Mouse (Mus musculus) Muller cell, postnatal 12 days (primary cell): Measurements from ENCODE around the gene Nup205.

Experiments
- DNase-seq: peaks from one replicate; pipeline ENCODE4 v3.0.0-alpha.2; 2015; ENCODE audit errors: inconsistent ontology term

Nup205 gene

GRCm38 (mm10) chr6:35251807-35252476 lies 74.7 kb downstream of the Nup205 start:
- no peak for DNase-seq

GRCm38 (mm10) chr6:35252477-35253346 lies 75.5 kb downstream of the Nup205 start:
- DNase-seq, result peak; percentile 94

- no peak for DNase-seq
Measured at GRCm38 (mm10) chr6:35253474-35253873, 76.3 kb downstream of the Nup205 start.

- no peak for DNase-seq
Measured at GRCm38 (mm10) chr6:35254136-35254904, 77.1 kb downstream of the Nup205 start.

- no peak for DNase-seq
Measured at GRCm38 (mm10) chr6:35255017-35255416, 77.8 kb downstream of the Nup205 start.

GRCm38 (mm10) chr6:35256691-35257090 lies 79.5 kb downstream of the Nup205 start:
- DNase-seq, result peak; percentile 67

- DNase-seq, result no peak
Measured at GRCm38 (mm10) chr6:35257626-35258190, 80.5 kb downstream of the Nup205 start.

GRCm38 (mm10) chr6:35258922-35259321 lies 81.7 kb downstream of the Nup205 start:
- no peak for DNase-seq

- DNase-seq, result no peak
Measured at GRCm38 (mm10) chr6:35259526-35259925, 82.3 kb downstream of the Nup205 start.

- no peak for DNase-seq
Measured at GRCm38 (mm10) chr6:35260531-35260930, 83.3 kb downstream of the Nup205 start.

GRCm38 (mm10) chr6:35265580-35266278 lies 88.5 kb downstream of the Nup205 start:
- no peak for DNase-seq

GRCm38 (mm10) chr6:35268711-35269110 lies 91.5 kb downstream of the Nup205 start:
- no peak for DNase-seq

- no peak for DNase-seq
Measured at GRCm38 (mm10) chr6:35269643-35270042, 92.4 kb downstream of the Nup205 start.

GRCm38 (mm10) chr6:35271094-35271855 lies 94.1 kb downstream of the Nup205 start:
- DNase-seq, result peak; percentile 74

- no peak for DNase-seq
Measured at GRCm38 (mm10) chr6:35271868-35272765, 94.9 kb downstream of the Nup205 start.

- no peak for DNase-seq
Measured at GRCm38 (mm10) chr6:35273391-35274082, 96.3 kb downstream of the Nup205 start.

GRCm38 (mm10) chr6:35277903-35278587 lies 100.8 kb downstream of the Nup205 start:
- no peak for DNase-seq

GRCm38 (mm10) chr6:35279306-35279705 lies 102.1 kb downstream of the Nup205 start:
- DNase-seq, result no peak
